Mouse (Mus musculus) CH12.LX (cell line): ENCODE measurements around the gene Plek2. TPM values are rescaled to one million over a fixed set of nuclear protein-coding genes. Genes with fewer than 3 reads are reported as not detected.
"Not testable (repeated sequence)": the region's sequence is repeated elsewhere in the genome, so short reads cannot be mapped to it uniquely, and the experiment has no call there.

Source experiments
- DNase-seq: peaks from one replicate; pipeline ENCODE4 v3.0.0-alpha.2; 2013; ENCODE audit errors: extremely low read depth
- H3K27ac ChIP-seq: 2 replicates; pipeline ENCODE4 v1.5.1; 2012; ENCODE audit warnings: low read depth, mild to moderate bottlenecking, control low read depth, moderate library complexity; ENCODE audit not compliant: insufficient read depth
- H3K27me3 ChIP-seq: replicated peaks from 2 replicates; pipeline ENCODE3; 2012; ENCODE audit warnings: inconsistent platforms
- H3K36me3 ChIP-seq, 2 experiments: replicated peaks in 1 of 2; 2 replicates each; pipeline versions ENCODE3 to v1.6.1; 2012; ENCODE audit warnings: inconsistent platforms in 1 of 2, low read length in 1 of 2, mild to moderate bottlenecking in 1 of 2, mixed read lengths in 1 of 2, moderate library complexity in 1 of 2; ENCODE audit not compliant: control insufficient read depth in 1 of 2, insufficient read depth in 1 of 2
- H3K4me1 ChIP-seq, 2 experiments: 2 replicates each; pipeline ENCODE4 v1.6.1; 2012; ENCODE audit warnings: inconsistent platforms in 1 of 2, moderate library complexity in 1 of 2; ENCODE audit not compliant: insufficient read depth in 2 of 2, control insufficient read depth in 1 of 2
- H3K4me2 ChIP-seq: 2 replicates; pipeline ENCODE4 v1.6.1; 2012; ENCODE audit warnings: low read depth, mild to moderate bottlenecking, control low read depth; ENCODE audit not compliant: poor library complexity, insufficient read depth, severe bottlenecking
- H3K4me3 ChIP-seq, 3 experiments: fragments of 150-350 bp in 1 of 3; sonication (generic) in 1 of 3; replicated peaks in 1 of 3; 2 replicates each; pipeline versions ENCODE3 to v1.5.1; 2011 to 2012; ENCODE audit warnings: low read depth in 2 of 3, low read length in 2 of 3, mild to moderate bottlenecking in 2 of 3, moderate library complexity in 2 of 3, control low read depth in 1 of 3, improper control_type of control experiment in 1 of 3, inconsistent platforms in 1 of 3, mixed read lengths in 1 of 3; ENCODE audit not compliant: poor library complexity in 1 of 3
- H3K79me2 ChIP-seq: replicated peaks from 2 replicates; pipeline ENCODE4 v1.6.1; 2012; ENCODE audit warnings: mild to moderate bottlenecking, moderate library complexity; ENCODE audit not compliant: control insufficient read depth, poor library complexity, insufficient read depth, severe bottlenecking; ENCODE audit errors: extremely low read depth
- H3K9ac ChIP-seq: 2 replicates; pipeline ENCODE4 v1.6.1; 2012; ENCODE audit warnings: low read depth, mild to moderate bottlenecking, control low read depth, moderate library complexity; ENCODE audit not compliant: insufficient read depth
- H3K9me3 ChIP-seq: replicated peaks from 2 replicates; pipeline ENCODE3; 2012; ENCODE audit warnings: low read length, inconsistent platforms, mixed read lengths
- CHD1 ChIP-seq: IDR thresholded peaks from 2 replicates; pipeline ENCODE4 v1.6.1; 2012; ENCODE audit warnings: low read depth, low read length, improper control_type of control experiment, inconsistent platforms
- CHD2 ChIP-seq: IDR thresholded peaks from 2 replicates; pipeline ENCODE4 v1.6.1; 2011; ENCODE audit warnings: low read length, improper control_type of control experiment
- CTCF ChIP-seq, 2 experiments: IDR thresholded peaks in 1 of 2; conservative IDR thresholded peaks in 1 of 2; 2 replicates each; pipeline ENCODE4 v1.5.1; 2011 to 2012; ENCODE audit warnings: low read depth in 2 of 2, low read length in 2 of 2, improper control_type of control experiment in 1 of 2, inconsistent platforms in 1 of 2, mild to moderate bottlenecking in 1 of 2, moderate library complexity in 1 of 2
- EP300 ChIP-seq: IDR thresholded peaks from 2 replicates; pipeline ENCODE4 v1.6.1; 2011; ENCODE audit warnings: low read length, improper control_type of control experiment
- ETS1 ChIP-seq: conservative IDR thresholded peaks from 2 replicates; pipeline ENCODE4 v1.6.1; 2012; ENCODE audit warnings: low read depth, mild to moderate bottlenecking, inconsistent platforms, low read length, improper control_type of control experiment, moderate library complexity
- GABPA ChIP-seq: IDR thresholded peaks from 2 replicates; pipeline ENCODE4 v1.6.1; 2012; ENCODE audit warnings: low read depth, low read length, improper control_type of control experiment, inconsistent platforms; ENCODE audit not compliant: insufficient replicate concordance
- HCFC1 ChIP-seq: IDR thresholded peaks from 2 replicates; pipeline ENCODE4 v1.6.1; 2012; ENCODE audit warnings: low read depth, mild to moderate bottlenecking, inconsistent platforms, low read length, improper control_type of control experiment
- IRF4 ChIP-seq: IDR thresholded peaks from 2 replicates; pipeline ENCODE4 v1.6.1; 2014; ENCODE audit warnings: low read depth, mild to moderate bottlenecking, inconsistent platforms, low read length, improper control_type of control experiment
- JUN ChIP-seq: IDR thresholded peaks from 2 replicates; pipeline ENCODE4 v1.6.1; 2011; ENCODE audit warnings: low read depth, mild to moderate bottlenecking, low read length, improper control_type of control experiment, moderate library complexity; ENCODE audit not compliant: insufficient read depth
- JUND ChIP-seq: conservative IDR thresholded peaks from 2 replicates; pipeline ENCODE4 v1.6.1; 2011; ENCODE audit warnings: low read depth, low read length, improper control_type of control experiment
- KAT2A ChIP-seq: IDR thresholded peaks from 2 replicates; pipeline ENCODE4 v1.6.1; 2012; ENCODE audit warnings: low read length, improper control_type of control experiment, inconsistent platforms; ENCODE audit not compliant: insufficient replicate concordance
- MAZ ChIP-seq: IDR thresholded peaks from 2 replicates; pipeline ENCODE4 v1.6.1; 2012; ENCODE audit warnings: low read depth, mild to moderate bottlenecking, inconsistent platforms, low read length, improper control_type of control experiment, moderate library complexity
- MEF2A ChIP-seq: IDR thresholded peaks from 2 replicates; pipeline ENCODE4 v1.6.1; 2014; ENCODE audit warnings: low read depth, mild to moderate bottlenecking, inconsistent platforms, low read length, improper control_type of control experiment, borderline replicate concordance
- MXI1 ChIP-seq: IDR thresholded peaks from 2 replicates; pipeline ENCODE4 v1.6.1; 2011; ENCODE audit warnings: mild to moderate bottlenecking, low read depth, low read length, improper control_type of control experiment
- MYC ChIP-seq: IDR thresholded peaks from 2 replicates; pipeline ENCODE4 v1.6.1; 2011; ENCODE audit warnings: low read depth, mild to moderate bottlenecking, improper control_type of control experiment, low read length
- NELFE ChIP-seq: IDR thresholded peaks from 2 replicates; pipeline ENCODE4 v1.6.1; 2011; ENCODE audit warnings: low read depth, low read length, improper control_type of control experiment
- NRF1 ChIP-seq: IDR thresholded peaks from 2 replicates; pipeline ENCODE4 v1.6.1; 2014; ENCODE audit warnings: low read depth, mild to moderate bottlenecking, inconsistent platforms, low read length, improper control_type of control experiment, moderate library complexity
- PAX5 ChIP-seq: IDR thresholded peaks from 2 replicates; pipeline ENCODE4 v1.6.1; 2012; ENCODE audit warnings: low read length, inconsistent platforms, mixed read lengths
- POLR2AphosphoS2 ChIP-seq: IDR thresholded peaks from 2 replicates; pipeline ENCODE4 v1.6.1; 2011; ENCODE audit warnings: low read depth, low read length, improper control_type of control experiment
- RAD21 ChIP-seq: IDR thresholded peaks from 2 replicates; pipeline ENCODE4 v1.6.1; 2011; ENCODE audit warnings: low read depth, mild to moderate bottlenecking, low read length, improper control_type of control experiment, moderate library complexity
- SIN3A ChIP-seq: IDR thresholded peaks from 2 replicates; pipeline ENCODE4 v1.6.1; 2012; ENCODE audit warnings: low read length, improper control_type of control experiment, inconsistent platforms
- SMC3 ChIP-seq: IDR thresholded peaks from 2 replicates; pipeline ENCODE4 v1.6.1; 2011; ENCODE audit warnings: low read depth, low read length, improper control_type of control experiment
- UBTF ChIP-seq: IDR thresholded peaks from 2 replicates; pipeline ENCODE4 v1.6.1; 2012; ENCODE audit warnings: low read depth, mild to moderate bottlenecking, inconsistent platforms, low read length, improper control_type of control experiment, moderate library complexity
- USF2 ChIP-seq: conservative IDR thresholded peaks from 2 replicates; pipeline ENCODE4 v1.6.1; 2011; ENCODE audit warnings: low read depth, low read length, improper control_type of control experiment
- ZC3H11A ChIP-seq: IDR thresholded peaks from 2 replicates; pipeline ENCODE4 v1.6.1; 2012; ENCODE audit warnings: low read depth, mild to moderate bottlenecking, inconsistent platforms, low read length, improper control_type of control experiment
- ZKSCAN1 ChIP-seq: IDR thresholded peaks from 2 replicates; pipeline ENCODE4 v1.6.1; 2012; ENCODE audit warnings: low read depth, inconsistent platforms, low read length, improper control_type of control experiment, borderline replicate concordance
- ZMIZ1 ChIP-seq: IDR thresholded peaks from 2 replicates; pipeline ENCODE4 v1.6.1; 2012; ENCODE audit warnings: low read depth, mild to moderate bottlenecking, inconsistent platforms, low read length, improper control_type of control experiment
- ZNF384 ChIP-seq: IDR thresholded peaks from 2 replicates; pipeline ENCODE4 v1.6.1; 2012; ENCODE audit warnings: low read depth, low read length, improper control_type of control experiment, inconsistent platforms
- dilution Hi-C: fragments of 300-500 bp; cut with MboI; formaldehyde crosslinking; loops from 2 replicates; pipeline ENCODE4 v1.14.3; 2020; ENCODE audit warnings: low sequenced_read_pairs; ENCODE audit not compliant: extremely low pct_unique_long_range_greater_than_20kb, extremely low pct_ligation_motif_present
- in situ Hi-C: fragments of 300-500 bp; cut with MboI; formaldehyde crosslinking; loops from 3 replicates; pipeline ENCODE4 v1.14.3; 2019; ENCODE audit warnings: low sequenced_read_pairs, low pct_ligation_motif_present, low pct_unique_long_range_greater_than_20kb, mixed read lengths
- polyA plus RNA-seq: library from polyadenylated mRNA; unstranded; fragments of >175 nt; gene quantifications from 2 replicates; pipeline ENCODE4 v1.2.1, GENCODE M21; 2012; ENCODE audit warnings: low read depth; ENCODE audit not compliant: insufficient read length
- total RNA-seq, 2 experiments: library from RNA; depleted of rRNA; stranded (reverse); fragments of 300-350 nt in 1 of 2; fragments of >200 nt in 1 of 2; gene quantifications; 2 replicates each; pipeline ENCODE4 v1.2.3; 2012 to 2014

Plek2 gene
- total and polyA plus RNA-seq, 3 experiments = 0.85 TPM; not detected in 2

GRCm38 (mm10) chr12:78923539-78924189, 16.9 kb upstream of the Plek2 start (continued):
- TF ChIP-seq POLR2AphosphoS2 (no peak), JUN (peak; percentile 73), SIN3A (no peak; the same call in 1 of the 2 replicates), USF2 (no peak), NELFE (no peak), UBTF (no peak), IRF4 (peak; percentile 96), MAZ (peak; percentile 64; the same call in 1 of the 2 replicates), HCFC1 (no peak), PAX5 (no peak), ZKSCAN1 (no peak; the same call in 1 of the 2 replicates), JUND (peak; percentile 66; the same call in 1 of the 2 replicates), CHD1 (no peak), RAD21 (no peak), ZNF384 (peak; percentile 100), CHD2 (no peak; the same call in 1 of the 2 replicates), CTCF (conservative IDR thresholded peaks at IDR 0.05 in 1 of 2, IDR thresholded peaks at IDR 0.05 in 1 of 2; ENCODE audit: low read depth in 2 of 2, low read length in 2 of 2) (no peak)

- TF ChIP-seq CTCF (conservative IDR thresholded peaks at IDR 0.05 in 1 of 2, IDR thresholded peaks at IDR 0.05 in 1 of 2; ENCODE audit: low read depth in 2 of 2, low read length in 2 of 2) = peak in 1 of 2 experiments; percentile 50; a peak in 2 of 4 replicates
- 0 out of 2 replicates have a peak, but pooled peaks have one; percentile 44 for TF ChIP-seq MYC
- peak; percentile 30 for TF ChIP-seq SMC3
- DNase-seq, H3K9ac ChIP-seq, dilution Hi-C loops, H3K36me3 ChIP-seq, H3K9me3 ChIP-seq, H3K4me2 ChIP-seq, H3K79me2 ChIP-seq, H3K27me3 ChIP-seq, H3K27ac ChIP-seq, H3K4me3 ChIP-seq: not testable (repeated sequence)
- peaks cover 12 to 60% of the 10 kb centered on the region in 2 experiments for H3K4me1 ChIP-seq
- in situ Hi-C loops = loop anchor here (5.0 kb wide), 3 partner anchors 54 to 174 kb away; partner anchors contain the start of gene Tmem229b
Observed at GRCm38 (mm10) chr12:78922977-78923376, 16.2 kb upstream of the Plek2 start.

- no peaks in the 10 kb centered on the region for H3K27me3 ChIP-seq
- H3K79me2 ChIP-seq = no peaks in the 10 kb centered on the region
- H3K9ac ChIP-seq = no peak overlapping the region
- no peak overlapping the region for H3K4me3 ChIP-seq
- no peak overlapping the region for H3K4me2 ChIP-seq
- H3K27ac ChIP-seq = no peak overlapping the region
- no peaks in the 10 kb centered on the region for H3K9me3 ChIP-seq
- no peak for DNase-seq
- peaks cover 6 to 51% of the 10 kb centered on the region in 2 experiments for H3K4me1 ChIP-seq
- H3K36me3 ChIP-seq = no peaks in the 10 kb centered on the region
- dilution Hi-C loops = no loop called here
- in situ Hi-C loops = loop anchor here (5.0 kb wide), 3 partner anchors 55 to 175 kb away; partner anchors contain the start of gene Tmem229b
- no peak for TF ChIP-seq ZMIZ1
- no peak for TF ChIP-seq KAT2A
- TF ChIP-seq MEF2A = 0 out of 2 replicates have a peak, but pooled peaks have one; percentile 14
- TF ChIP-seq NRF1 = no peak
- no peak for TF ChIP-seq USF2
- no peak for TF ChIP-seq PAX5
- TF ChIP-seq EP300 = 0 out of 2 replicates have a peak, but pooled peaks have one; percentile 16
- TF ChIP-seq ETS1 = 0 out of 2 replicates have a peak, but pooled peaks have one; percentile 15
- TF ChIP-seq ZC3H11A = no peak
- TF ChIP-seq ZNF384 = no peak
- no peak for TF ChIP-seq GABPA
- TF ChIP-seq MXI1 = no peak
- no peak for TF ChIP-seq SIN3A
- no peak for TF ChIP-seq RAD21
- no peak for TF ChIP-seq ZKSCAN1
- TF ChIP-seq CHD1 = no peak
Observed at GRCm38 (mm10) chr12:78922058-78922457, 15.3 kb upstream of the Plek2 start.
